Mouse (Mus musculus) spleen, embryonic (tissue): ENCODE data around the gene Dcst1.

Source experiments
- CTCF ChIA-PET: fragments of 350-600 bp; sonication (Branson Sonifier 250); formaldehyde crosslinking; loops from one replicate; lab custom pipeline; 2022; lab: Charles Lee

The Dcst1 gene

GRCm38 (mm10) chr3:89388901-89389740, 24.1 kb upstream of the Dcst1 start:
- CTCF ChIA-PET = interaction anchor here (0.6 kb wide), 1 partner anchor 63 kb away, joined by 3 read pairs; no protein-coding TSS in a partner anchor

GRCm38 (mm10) chr3:89388134-89388881, 23.3 kb upstream of the Dcst1 start:
- CTCF ChIA-PET = no interaction called here

GRCm38 (mm10) chr3:89387632-89388031, 22.6 kb upstream of the Dcst1 start:
- CTCF ChIA-PET = no interaction called here

GRCm38 (mm10) chr3:89386438-89387420, 21.7 kb upstream of the Dcst1 start:
- CTCF ChIA-PET = interaction anchor here (0.6 kb wide), 1 partner anchor 64 kb away, joined by 3 read pairs; no protein-coding TSS in a partner anchor

- CTCF ChIA-PET = interaction anchor here (0.6 to 1.0 kb wide), 6 partner anchors 11 to 74 kb away, joined by 3 to 5 read pairs (median 4); no protein-coding TSS in a partner anchor
These were observed 20.4 kb upstream of the Dcst1 start for GRCm38 (mm10) chr3:89385451-89385850.

GRCm38 (mm10) chr3:89384331-89385076, 19.5 kb upstream of the Dcst1 start:
- CTCF ChIA-PET = interaction anchor here (0.6 to 1.1 kb wide), 7 partner anchors 8 to 75 kb away, joined by 3 to 7 read pairs (median 4); no protein-coding TSS in a partner anchor

- CTCF ChIA-PET = interaction anchor here (1.1 kb wide), 1 partner anchor 9 kb away, joined by 3 read pairs; no protein-coding TSS in a partner anchor
These were observed 18.7 kb upstream of the Dcst1 start for GRCm38 (mm10) chr3:89383651-89384255.

GRCm38 (mm10) chr3:89382950-89383349, 17.9 kb upstream of the Dcst1 start:
- CTCF ChIA-PET = interaction anchor here (1.0 kb wide), 1 partner anchor 9 kb away, joined by 4 read pairs; no protein-coding TSS in a partner anchor

GRCm38 (mm10) chr3:89382033-89382882, 17.2 kb upstream of the Dcst1 start:
- CTCF ChIA-PET = interaction anchor here (1.0 kb wide), 1 partner anchor 9 kb away, joined by 4 read pairs; no protein-coding TSS in a partner anchor

GRCm38 (mm10) chr3:89381233-89381632, 16.2 kb upstream of the Dcst1 start:
- CTCF ChIA-PET = no interaction called here

- CTCF ChIA-PET = interaction anchor here (1.7 kb wide), 1 partner anchor 15 kb away, joined by 5 read pairs; no protein-coding TSS in a partner anchor
These were observed 15.7 kb upstream of the Dcst1 start for GRCm38 (mm10) chr3:89380711-89381110.

- CTCF ChIA-PET = interaction anchor here (1.7 kb wide), 1 partner anchor 16 kb away, joined by 5 read pairs; no protein-coding TSS in a partner anchor
These were observed 15.2 kb upstream of the Dcst1 start for GRCm38 (mm10) chr3:89380291-89380690.

- CTCF ChIA-PET = interaction anchor here (1.7 kb wide), 1 partner anchor 17 kb away, joined by 5 read pairs; no protein-coding TSS in a partner anchor
These were observed 14.5 kb upstream of the Dcst1 start for GRCm38 (mm10) chr3:89379388-89380131.

GRCm38 (mm10) chr3:89378394-89379067, 13.5 kb upstream of the Dcst1 start:
- CTCF ChIA-PET = interaction anchor here (0.6 to 0.7 kb wide), 4 partner anchors 24 to 112 kb away, joined by 3 to 8 read pairs (median 6); no protein-coding TSS in a partner anchor

- CTCF ChIA-PET = interaction anchor here (0.6 to 0.7 kb wide), 4 partner anchors 23 to 111 kb away, joined by 3 to 8 read pairs (median 6); no protein-coding TSS in a partner anchor
These were observed 12.8 kb upstream of the Dcst1 start for GRCm38 (mm10) chr3:89377831-89378230.

- CTCF ChIA-PET = interaction anchor here (0.7 kb wide), 1 partner anchor 819 kb away, joined by 3 read pairs; no protein-coding TSS in a partner anchor
These were observed 8.7 kb upstream of the Dcst1 start for GRCm38 (mm10) chr3:89373581-89374231.
